Mouse (Mus musculus) hindbrain, embryonic 10.5 days (tissue): ENCODE data around the gene Numbl. TPM values are rescaled to one million over a fixed set of nuclear protein-coding genes. Genes with fewer than 3 reads are reported as not detected.

Experiments used
- DNase-seq: peaks from one replicate; pipeline ENCODE4 v3.0.0-alpha.2; 2017; ENCODE audit warnings: low spot score
- H3K27ac ChIP-seq: fragments of 300-500 bp; sonication (generic); 2 replicates; pipeline ENCODE4 v1.5.1; 2016; ENCODE audit warnings: mild to moderate bottlenecking, moderate library complexity
- H3K27me3 ChIP-seq: fragments of 300-500 bp; sonication (generic); 2 replicates; pipeline ENCODE4 v1.6.1; 2016; ENCODE audit warnings: mild to moderate bottlenecking; ENCODE audit not compliant: poor library complexity, insufficient read depth, severe bottlenecking
- H3K36me3 ChIP-seq: fragments of 300-500 bp; sonication (generic); 2 replicates; pipeline ENCODE4 v1.6.1; 2016; ENCODE audit warnings: mild to moderate bottlenecking, moderate library complexity
- H3K4me1 ChIP-seq: fragments of 300-500 bp; sonication (generic); replicated peaks from 2 replicates; pipeline ENCODE4 v1.6.1; 2016; ENCODE audit warnings: mild to moderate bottlenecking
- H3K4me3 ChIP-seq: fragments of 300-500 bp; sonication (generic); 2 replicates; pipeline ENCODE4 v1.5.1; 2016; ENCODE audit warnings: mild to moderate bottlenecking, moderate library complexity
- H3K9me3 ChIP-seq: fragments of 300-500 bp; sonication (generic); 2 replicates; pipeline ENCODE4 v1.6.1; 2016; ENCODE audit warnings: mild to moderate bottlenecking, moderate library complexity
- WGBS: fragments of 180-500 bp; shearing (Covaris S2); methylation state at CpG from one replicate; pipeline ENCODE4 v1.1.7; 2016; 5-methylcytosine and 5-hydroxymethylcytosine counted together
- polyA plus RNA-seq: library from polyadenylated mRNA; unstranded; fragments of >200 nt; fragmentation: Nextera tagmentation; extraction: Ambion mirVana; gene quantifications from 2 replicates; pipeline ENCODE4 v1.2.1, GENCODE M21; 2016

The Numbl gene
- polyA plus RNA-seq, 1 experiment from 2014 or later = 53.1 TPM

GRCm38 (mm10) chr7:27302172-27302571 lies 43.9 kb downstream of the Numbl start:
- no peak overlapping the region for H3K27ac ChIP-seq
- no peak overlapping the region for H3K4me3 ChIP-seq
- no peaks in the 10 kb centered on the region for H3K36me3 ChIP-seq
- peak; percentile 69 for DNase-seq
- 10% methylated on average over 11 of the region's 11 CpGs for WGBS
- H3K9me3 ChIP-seq = no peaks in the 10 kb centered on the region
- peaks cover 17% of the 10 kb centered on the region; the same call in 1 of the 2 replicates for H3K27me3 ChIP-seq
- peaks cover 8% of the 10 kb centered on the region; the same call in 1 of the 2 replicates for H3K4me1 ChIP-seq

- H3K36me3 ChIP-seq = no peaks in the 10 kb centered on the region
- no peak for DNase-seq
- peaks cover 33% of the 10 kb centered on the region for H3K27me3 ChIP-seq
- peaks cover 20% of the 10 kb centered on the region for H3K4me1 ChIP-seq
- H3K9me3 ChIP-seq = no peaks in the 10 kb centered on the region
- H3K4me3 ChIP-seq = no peak overlapping the region
- 89% methylated on average over 17 of the region's 17 CpGs for WGBS
- H3K27ac ChIP-seq = no peak overlapping the region
Measured at GRCm38 (mm10) chr7:27305091-27305730, 47.0 kb downstream of the Numbl start.

GRCm38 (mm10) chr7:27306161-27307160 lies 48.2 kb downstream of the Numbl start:
- H3K9me3 ChIP-seq = no peaks in the 10 kb centered on the region
- H3K27ac ChIP-seq = 0 out of 2 replicates have a peak overlapping the region, but pooled peaks have one; percentile 1
- H3K36me3 ChIP-seq = no peaks in the 10 kb centered on the region
- peak; percentile 41 for DNase-seq
- H3K27me3 ChIP-seq = peaks cover 45% of the 10 kb centered on the region
- 77% methylated on average over 24 of the region's 24 CpGs for WGBS
- no peak overlapping the region for H3K4me3 ChIP-seq
- H3K4me1 ChIP-seq = peaks cover 25% of the 10 kb centered on the region

- H3K4me3 ChIP-seq = no peak overlapping the region
- DNase-seq = no peak
- peaks cover 51% of the 10 kb centered on the region for H3K27me3 ChIP-seq
- H3K9me3 ChIP-seq = no peaks in the 10 kb centered on the region
- no peak overlapping the region for H3K27ac ChIP-seq
- H3K4me1 ChIP-seq = peaks cover 25% of the 10 kb centered on the region
- H3K36me3 ChIP-seq = no peaks in the 10 kb centered on the region
- WGBS = 52% methylated on average over 9 of the region's 9 CpGs
Measured at GRCm38 (mm10) chr7:27307551-27307950, 49.3 kb downstream of the Numbl start.

GRCm38 (mm10) chr7:27308821-27309549 lies 50.8 kb downstream of the Numbl start:
- H3K27me3 ChIP-seq = peaks cover 42% of the 10 kb centered on the region
- 10% methylated on average over 28 of the region's 28 CpGs for WGBS

GRCm38 (mm10) chr7:27309832-27310231 lies 51.6 kb downstream of the Numbl start:
- Histone ChIP-seq H3K4me3 (no peak overlapping the region), H3K36me3 (peaks cover 9% of the 10 kb centered on the region; the same call in 1 of the 2 replicates), H3K4me1 (peaks cover 25% of the 10 kb centered on the region), H3K27me3 (peaks cover 41% of the 10 kb centered on the region), H3K9me3 (peaks cover 16% of the 10 kb centered on the region), H3K27ac (no peak overlapping the region)
- WGBS = 42% methylated on average over 3 of the region's 3 CpGs
- DNase-seq = no peak

More at GRCm38 (mm10) chr7:27308821-27309549, 50.8 kb downstream of the Numbl start:
- Histone ChIP-seq H3K36me3 (peaks cover 6% of the 10 kb centered on the region; the same call in 1 of the 2 replicates), H3K27ac (no peak overlapping the region), H3K4me3 (peak overlapping the region; percentile 45), H3K9me3 (peaks cover 10% of the 10 kb centered on the region), H3K4me1 (peaks cover 25% of the 10 kb centered on the region)
- DNase-seq = no peak

GRCm38 (mm10) chr7:27310306-27310705 lies 52.1 kb downstream of the Numbl start:
- peaks cover 25% of the 10 kb centered on the region for H3K4me1 ChIP-seq
- H3K27ac ChIP-seq = 0 out of 2 replicates have a peak overlapping the region, but pooled peaks have one; percentile 54
- peaks cover 16% of the 10 kb centered on the region for H3K9me3 ChIP-seq
- DNase-seq = peak; percentile 20
- H3K27me3 ChIP-seq = peaks cover 36% of the 10 kb centered on the region
- 6% methylated on average over 17 of the region's 17 CpGs for WGBS
- peak overlapping the region; percentile 46 for H3K4me3 ChIP-seq
- H3K36me3 ChIP-seq = peaks cover 9% of the 10 kb centered on the region; the same call in 1 of the 2 replicates

GRCm38 (mm10) chr7:27310996-27311535 lies 52.8 kb downstream of the Numbl start:
- peaks cover 30% of the 10 kb centered on the region for H3K4me1 ChIP-seq
- H3K4me3 ChIP-seq = no peak overlapping the region
- no peak overlapping the region for H3K27ac ChIP-seq
- WGBS = 41% methylated on average over 8 of the region's 8 CpGs
- peaks cover 35% of the 10 kb centered on the region for H3K27me3 ChIP-seq
- peaks cover 16% of the 10 kb centered on the region for H3K9me3 ChIP-seq
- peaks cover 9% of the 10 kb centered on the region; the same call in 1 of the 2 replicates for H3K36me3 ChIP-seq
- no peak for DNase-seq

- peaks cover 9% of the 10 kb centered on the region; the same call in 1 of the 2 replicates for H3K36me3 ChIP-seq
- no peak for DNase-seq
- no peak overlapping the region for H3K4me3 ChIP-seq
- H3K27me3 ChIP-seq = peaks cover 35% of the 10 kb centered on the region
- H3K4me1 ChIP-seq = peaks cover 28% of the 10 kb centered on the region
- 88% methylated on average over 12 of the region's 12 CpGs for WGBS
- H3K27ac ChIP-seq = no peak overlapping the region
- peaks cover 16% of the 10 kb centered on the region for H3K9me3 ChIP-seq
Measured at GRCm38 (mm10) chr7:27311651-27312284, 53.5 kb downstream of the Numbl start.

- Histone ChIP-seq H3K4me1 (peaks cover 17% of the 10 kb centered on the region), H3K27me3 (peaks cover 27% of the 10 kb centered on the region), H3K4me3 (no peak overlapping the region), H3K9me3 (peaks cover 16% of the 10 kb centered on the region), H3K36me3 (peaks cover 9% of the 10 kb centered on the region; the same call in 1 of the 2 replicates), H3K27ac (no peak overlapping the region)
- no peak for DNase-seq
- WGBS = 96% methylated on average over 3 of the region's 3 CpGs
Measured at GRCm38 (mm10) chr7:27314393-27314792, 56.2 kb downstream of the Numbl start.

- peaks cover 16% of the 10 kb centered on the region for H3K9me3 ChIP-seq
- no peak overlapping the region; the same call in 1 of the 2 replicates for H3K4me3 ChIP-seq
- DNase-seq = peak; percentile 61
- H3K27me3 ChIP-seq = peaks cover 14% of the 10 kb centered on the region
- 37% methylated on average over 7 of the region's 7 CpGs for WGBS
- peaks cover 9% of the 10 kb centered on the region for H3K4me1 ChIP-seq
- peak overlapping the region; percentile 64; the same call in 1 of the 2 replicates for H3K27ac ChIP-seq
- peaks cover 9% of the 10 kb centered on the region; the same call in 1 of the 2 replicates for H3K36me3 ChIP-seq
Measured at GRCm38 (mm10) chr7:27315958-27316357, 57.7 kb downstream of the Numbl start.
